Mouse (Mus musculus) liver, embryonic 14.5 days (tissue): ENCODE measurements around the gene Mlana. TPM values are rescaled to one million over a fixed set of nuclear protein-coding genes. Genes with fewer than 3 reads are reported as not detected.
A peak's percentile ranks its signal among the peaks of the same experiment; 100 is the strongest.

Experiments used
- ATAC-seq: fragments of 200-750 bp; cut with Nextera tagmentation; 2 replicates; pipeline ENCODE4 v1.8.0; 2017; ENCODE audit warnings: moderate number of reproducible peaks, mild to moderate bottlenecking, moderate library complexity; ENCODE audit not compliant: insufficient read depth
- DNase-seq, 3 experiments: peaks; one replicate each; pipeline ENCODE4 v3.0.0-alpha.2; 2012 to 2013; ENCODE audit warnings: low read depth in 3 of 3, low spot score in 3 of 3
- H3K27ac ChIP-seq: fragments of 300-500 bp; sonication (generic); 2 replicates; pipeline ENCODE4 v1.5.1; 2014; ENCODE audit warnings: moderate library complexity, mild to moderate bottlenecking, control low read depth, inconsistent platforms
- H3K27me3 ChIP-seq: fragments of 300-500 bp; sonication (generic); 2 replicates; pipeline ENCODE4 v1.6.1; 2014; ENCODE audit warnings: mild to moderate bottlenecking, low read length, moderate library complexity; ENCODE audit not compliant: control insufficient read depth, insufficient read depth
- H3K36me3 ChIP-seq: fragments of 300-500 bp; sonication (generic); replicated peaks from 2 replicates; pipeline ENCODE4 v1.6.1; 2014; ENCODE audit warnings: low read depth; ENCODE audit not compliant: control insufficient read depth, insufficient read depth
- H3K4me1 ChIP-seq, 2 experiments: fragments of 200-500 bp in 1 of 2; fragments of 300-500 bp in 1 of 2; sonication (generic) in 1 of 2; replicated peaks; 2 replicates each; pipeline ENCODE4 v1.6.1; 2012 to 2014; ENCODE audit warnings: antibody characterized with exemption in 1 of 2, inconsistent platforms in 1 of 2, low read length in 1 of 2; ENCODE audit not compliant: control insufficient read depth in 2 of 2, insufficient read depth in 2 of 2
- H3K4me2 ChIP-seq: fragments of 300-500 bp; sonication (generic); 2 replicates; pipeline ENCODE4 v1.6.1; 2014; ENCODE audit warnings: low read depth, mild to moderate bottlenecking, control low read depth, moderate library complexity
- H3K4me3 ChIP-seq, 2 experiments: fragments of 200-500 bp in 1 of 2; fragments of 300-500 bp in 1 of 2; sonication (generic) in 1 of 2; 2 replicates each; pipeline ENCODE4 v1.5.1; 2012 to 2014; ENCODE audit warnings: low read depth in 2 of 2, low read length in 2 of 2, mild to moderate bottlenecking in 2 of 2, control low read depth in 1 of 2, inconsistent platforms in 1 of 2, moderate library complexity in 1 of 2; ENCODE audit not compliant: insufficient read depth in 1 of 2
- H3K9ac ChIP-seq: fragments of 300-500 bp; sonication (generic); replicated peaks from 2 replicates; pipeline ENCODE4 v1.6.1; 2014; ENCODE audit warnings: mild to moderate bottlenecking, control low read depth, moderate library complexity
- H3K9me3 ChIP-seq: fragments of 300-500 bp; sonication (generic); 2 replicates; pipeline ENCODE4 v1.6.1; 2016; ENCODE audit warnings: low read length, mixed read lengths; ENCODE audit not compliant: control insufficient read depth
- CTCF ChIP-seq: IDR thresholded peaks from 2 replicates; pipeline ENCODE4 v1.5.1; 2016; ENCODE audit warnings: antibody characterized with exemption, low read depth, control low read depth
- EP300 ChIP-seq: IDR thresholded peaks from 2 replicates; pipeline ENCODE4 v1.6.1; 2016; ENCODE audit warnings: antibody characterized with exemption, low read depth
- WGBS: fragments of 180-500 bp; shearing (Covaris S2); extraction: QIAGEN DNeasy Blood & Tissue Kit; methylation state at CpG from one replicate; pipeline ENCODE4 v1.1.7; 2014; ENCODE audit not compliant: insufficient replicate concordance; 5-methylcytosine and 5-hydroxymethylcytosine counted together
- polyA plus RNA-seq, 2 experiments: library from polyadenylated mRNA; depleted of rRNA in 1 of 2; stranded (reverse) in 1 of 2; unstranded in 1 of 2; fragments of >200 nt; fragmentation: Nextera tagmentation in 1 of 2; extraction: Ambion mirVana in 1 of 2; gene quantifications; 2 replicates each; pipeline versions ENCODE4 v1.2.1 to v1.2.3; 2012 to 2014

Gene Mlana
- polyA plus RNA-seq, 2 experiments: not detected

DNA sequence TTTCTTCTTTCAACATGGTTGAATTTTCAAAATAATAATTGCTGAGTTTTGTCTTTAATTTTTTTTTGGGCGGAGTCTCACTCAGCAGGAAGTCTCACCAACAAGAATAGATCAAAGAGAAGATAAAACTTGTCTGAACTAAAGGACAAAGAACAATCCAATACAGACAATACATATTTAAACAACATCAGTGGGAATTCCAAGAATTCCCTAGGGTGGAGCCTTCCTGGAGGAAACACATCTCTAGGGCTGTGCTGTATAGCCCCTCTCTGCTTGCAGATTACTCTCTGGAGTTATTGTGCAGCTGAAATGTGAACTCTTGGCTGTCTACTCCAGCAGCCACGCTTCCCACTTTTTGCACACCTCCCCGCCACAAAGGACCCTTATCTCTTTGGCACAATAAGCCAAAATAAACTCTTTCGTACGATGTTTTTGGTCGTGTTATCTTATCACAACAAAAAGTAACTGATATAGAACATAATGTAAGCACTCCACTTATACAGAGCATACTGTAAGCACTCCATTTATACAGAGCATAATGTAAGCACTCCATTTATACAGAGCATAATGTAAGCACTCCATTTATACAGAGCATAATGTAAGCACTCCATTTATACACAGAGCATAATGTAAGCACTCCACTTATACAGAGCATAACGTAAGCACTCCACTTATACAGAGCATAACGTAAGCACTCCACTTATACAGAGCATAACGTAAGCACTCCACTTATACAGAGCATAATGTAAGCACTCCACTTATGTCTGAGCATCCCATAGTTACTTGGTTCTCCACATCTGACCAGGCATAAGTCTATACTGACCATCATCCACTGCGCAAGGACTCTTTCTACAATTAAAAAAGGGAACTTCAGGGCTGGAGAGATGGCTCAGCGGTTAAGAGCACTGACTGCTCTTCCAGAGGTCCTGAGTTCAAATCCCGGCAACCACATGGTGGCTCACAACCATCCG lies 17.2 kb upstream of the Mlana start:
- Histone ChIP-seq H3K27ac (no peak overlapping the region), H3K36me3 (no peaks in the 10 kb centered on the region), H3K9ac (no peak overlapping the region), H3K4me1 (peaks cover 1 to 6% of the 10 kb centered on the region in 2 experiments; a peak in 3 of 4 replicates), H3K9me3 (no peaks in the 10 kb centered on the region; the same call in 1 of the 2 replicates), H3K4me2 (no peak overlapping the region), H3K4me3 (no peak overlapping the region), H3K27me3 (no peaks in the 10 kb centered on the region)
- DNase-seq: no peak
- ATAC-seq: no peak; the same call in 1 of the 2 replicates
- 0 out of 2 replicates have a peak, but pooled peaks have one; percentile 32 for TF ChIP-seq EP300
- TF ChIP-seq CTCF: no peak
- WGBS: 54% methylated on average over 13 of the region's 13 CpGs

GRCm38 (mm10) chr19:29683844-29684540 lies 13.6 kb upstream of the Mlana start:
- no peaks in the 10 kb centered on the region for H3K36me3 ChIP-seq
- no peak overlapping the region for H3K9ac ChIP-seq
- no peaks in the 10 kb centered on the region; the same call in 1 of the 2 replicates for H3K9me3 ChIP-seq
- TF ChIP-seq CTCF (peak; percentile 91), EP300 (no peak)
- H3K27ac ChIP-seq: no peak overlapping the region
- ATAC-seq: no peak
- WGBS: 47% methylated on average over 16 of the region's 16 CpGs
- DNase-seq: peak; percentile 30 to 41 (median 34)
- H3K27me3 ChIP-seq: no peaks in the 10 kb centered on the region
- no peak overlapping the region for H3K4me2 ChIP-seq
- H3K4me1 ChIP-seq: 0 out of 4 replicates have a peak, but pooled peaks cover 0 to 3% of the 10 kb centered on the region in 2 experiments
- no peak overlapping the region for H3K4me3 ChIP-seq

GRCm38 (mm10) chr19:29695071-29695470 lies 2.6 kb upstream of the Mlana start:
- Histone ChIP-seq H3K36me3 (no peaks in the 10 kb centered on the region), H3K4me3 (no peak overlapping the region), H3K4me1 (no peaks in the 10 kb centered on the region), H3K4me2 (no peak overlapping the region), H3K27me3 (no peaks in the 10 kb centered on the region), H3K9me3 (no peaks in the 10 kb centered on the region), H3K27ac (no peak overlapping the region), H3K9ac (no peak overlapping the region)
- no peak for DNase-seq
- no peak for ATAC-seq
- TF ChIP-seq CTCF: no peak
- TF ChIP-seq EP300: no peak
- WGBS: 80% methylated on average over 10 of the region's 10 CpGs

- no peak overlapping the region for H3K4me2 ChIP-seq
- no peaks in the 10 kb centered on the region for H3K4me1 ChIP-seq
- no peaks in the 10 kb centered on the region for H3K36me3 ChIP-seq
- no peak overlapping the region for H3K4me3 ChIP-seq
- H3K27me3 ChIP-seq: no peaks in the 10 kb centered on the region
- no peak for TF ChIP-seq CTCF
- no peak for TF ChIP-seq EP300
- no peaks in the 10 kb centered on the region for H3K9me3 ChIP-seq
- H3K27ac ChIP-seq: no peak overlapping the region
- ATAC-seq: no peak
- H3K9ac ChIP-seq: no peak overlapping the region
- 76% methylated on average over 4 of the region's 4 CpGs for WGBS
- no peak for DNase-seq
Measured at GRCm38 (mm10) chr19:29696309-29696708, 1.3 kb upstream of the Mlana start.

DNA sequence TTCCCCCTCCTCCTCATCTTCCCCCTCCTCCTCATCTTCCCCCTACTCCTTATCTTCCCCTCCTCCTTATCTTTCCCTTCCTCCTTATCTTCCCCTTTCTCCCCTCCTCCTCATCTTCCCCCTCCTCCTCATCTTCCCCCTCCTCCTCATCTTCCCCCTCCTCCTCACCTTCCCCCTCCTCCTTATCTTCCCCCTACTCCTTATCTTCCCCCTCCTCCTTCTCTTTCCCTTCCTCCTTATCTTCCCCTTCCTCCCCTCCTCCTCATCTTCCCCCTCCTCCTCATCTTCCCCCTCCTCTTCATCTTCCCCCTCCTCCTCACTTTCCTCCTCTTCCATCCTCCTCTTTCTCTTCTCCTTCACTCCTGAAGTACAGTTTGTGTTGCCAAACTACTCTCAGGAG lies 784 bp upstream of the Mlana start:
- Histone ChIP-seq H3K36me3 (no peaks in the 10 kb centered on the region), H3K9me3 (no peaks in the 10 kb centered on the region), H3K4me2 (no peak overlapping the region), H3K27me3 (no peaks in the 10 kb centered on the region), H3K9ac (no peak overlapping the region), H3K4me3 (no peak overlapping the region), H3K4me1 (no peaks in the 10 kb centered on the region), H3K27ac (no peak overlapping the region)
- TF ChIP-seq CTCF: no peak
- no peak for ATAC-seq
- no peak for DNase-seq
